Mouse (Mus musculus) G1E (cell line): ENCODE measurements at regions not wholly inside any gene's neighbourhood (a gene's known extent, or its start where the extent isn't known, plus 50 kb on each side); places are given as distances from the start of the nearest gene placed in this dataset.

Experiments
- ATAC-seq: 2 replicates; pipeline ENCODE4 v1.8.0; 2016; ENCODE audit warnings: mild to moderate bottlenecking; ENCODE audit not compliant: insufficient number of reproducible peaks, poor library complexity, low FRiP score, severe bottlenecking; ENCODE audit errors: extremely low read depth
- DNase-seq: peaks from one replicate; pipeline ENCODE4 v3.0.0; 2012; ENCODE audit warnings: low spot score
- H3K27me3 ChIP-seq: 2 replicates; pipeline ENCODE4 v1.6.1; 2012; ENCODE audit warnings: mild to moderate bottlenecking, low read length, inconsistent platforms; ENCODE audit not compliant: insufficient read depth
- H3K36me3 ChIP-seq: replicated peaks from 2 replicates; pipeline ENCODE3; 2012; ENCODE audit warnings: mild to moderate bottlenecking, inconsistent platforms
- H3K4me1 ChIP-seq: 2 replicates; pipeline ENCODE4 v1.6.1; 2012; ENCODE audit warnings: low read depth, low read length, inconsistent platforms, mixed read lengths; ENCODE audit not compliant: insufficient read depth
- H3K4me3 ChIP-seq: 2 replicates; pipeline ENCODE4 v1.5.1; 2012; ENCODE audit warnings: low read depth, mild to moderate bottlenecking, inconsistent platforms, low read length, moderate library complexity, mixed read lengths
- H3K9me3 ChIP-seq: replicated peaks from 2 replicates; pipeline ENCODE4 v1.6.1; 2012; ENCODE audit warnings: inconsistent platforms
- CTCF ChIP-seq: IDR thresholded peaks from 2 replicates; pipeline ENCODE4 v1.5.1; 2012; ENCODE audit warnings: low read depth, low read length, inconsistent platforms, mixed read lengths
- GATA1 ChIP-seq: IDR thresholded peaks from 2 replicates; pipeline ENCODE4 v1.6.1; 2012; ENCODE audit warnings: borderline replicate concordance, low read length, inconsistent platforms, mixed read lengths
- GATA2 ChIP-seq: IDR thresholded peaks from 2 replicates; pipeline ENCODE4 v1.6.1; 2012; ENCODE audit warnings: low read depth, low read length, inconsistent platforms, borderline replicate concordance
- POLR2AphosphoS5 ChIP-seq: IDR thresholded peaks from 2 replicates; pipeline ENCODE4 v1.6.1; 2012; ENCODE audit warnings: low read depth, low read length, inconsistent platforms; ENCODE audit not compliant: insufficient replicate concordance
- TAL1 ChIP-seq: conservative IDR thresholded peaks from 2 replicates; pipeline ENCODE4 v1.6.1; 2012; ENCODE audit warnings: low read depth, low read length, inconsistent platforms, mixed read lengths

DNA sequence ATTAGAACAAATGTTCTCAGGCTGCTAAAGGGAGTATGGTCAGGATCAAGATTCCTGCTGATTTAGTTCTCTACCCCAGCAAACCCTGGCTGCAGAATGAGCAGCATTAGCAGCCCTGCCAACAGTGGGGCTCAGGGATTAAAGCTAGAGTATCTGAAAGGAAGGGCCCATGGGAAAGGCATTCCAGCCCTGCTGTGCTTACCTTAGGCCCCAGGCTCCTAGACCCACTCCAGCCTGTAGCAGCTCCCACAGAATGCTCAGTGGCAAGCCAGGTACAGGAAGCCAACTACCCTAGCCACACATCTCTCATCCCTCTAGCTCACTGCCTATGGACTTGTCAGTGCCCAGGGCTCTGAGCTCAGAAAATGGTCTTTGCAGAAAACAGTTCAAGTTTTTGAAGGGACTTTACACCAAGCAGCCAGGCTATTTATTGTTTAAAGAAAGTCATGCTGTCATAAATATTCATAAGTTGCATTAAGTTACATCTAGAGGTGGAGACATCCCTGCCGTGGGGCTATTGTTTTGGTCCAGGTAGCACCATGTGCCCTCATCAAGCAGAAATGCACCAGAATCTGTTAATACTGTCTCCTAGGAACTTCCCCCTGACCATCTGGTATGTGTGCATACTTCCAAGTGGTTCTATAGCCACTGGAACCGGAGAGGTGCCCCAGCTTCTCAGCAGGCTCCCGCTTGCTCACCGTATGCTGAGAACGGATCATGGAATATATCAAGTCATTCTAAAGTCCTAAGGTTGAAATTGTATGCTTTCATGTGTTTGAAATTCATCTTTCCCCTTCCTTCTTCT is 598.9 kb upstream of the Arpp21 start:
- Histone ChIP-seq H3K4me3 (no peak overlapping the region; the same call in 1 of the 2 replicates), H3K36me3 (no peaks in the 10 kb centered on the region), H3K9me3 (peaks cover 32% of the 10 kb centered on the region), H3K27me3 (no peaks in the 10 kb centered on the region), H3K4me1 (no peaks in the 10 kb centered on the region)
- ATAC-seq (no peak), DNase-seq (no peak)
- TF ChIP-seq GATA1 (no peak), GATA2 (no peak), CTCF (no peak), TAL1 (no peak), POLR2AphosphoS5 (no peak)

DNA sequence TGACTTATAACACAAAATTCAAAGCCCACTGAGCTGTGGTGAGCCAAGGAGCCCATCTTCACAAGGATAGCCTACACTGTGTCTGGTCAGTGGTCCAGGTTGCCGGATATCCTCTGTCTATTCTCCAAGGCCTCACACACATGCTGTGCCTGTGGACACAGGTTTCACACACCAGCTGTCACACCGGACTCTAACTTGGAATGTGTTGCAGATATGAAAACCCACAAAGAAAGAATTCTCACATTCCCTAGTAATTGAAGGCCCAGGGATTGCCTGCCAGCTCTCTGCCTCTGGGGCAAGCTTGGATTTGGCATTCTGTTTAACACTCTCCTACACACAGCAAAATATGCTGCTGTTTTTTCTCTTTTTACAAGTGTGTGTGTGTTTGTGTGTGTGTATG is 595.4 kb upstream of the Arpp21 start:
- Histone ChIP-seq H3K4me1 (no peaks in the 10 kb centered on the region), H3K36me3 (no peaks in the 10 kb centered on the region), H3K27me3 (no peaks in the 10 kb centered on the region), H3K9me3 (peaks cover 36% of the 10 kb centered on the region), H3K4me3 (no peak overlapping the region)
- no peak for ATAC-seq
- no peak for TF ChIP-seq CTCF
- TF ChIP-seq TAL1: no peak
- DNase-seq: no peak

- Histone ChIP-seq H3K9me3 (peaks cover 27% of the 10 kb centered on the region), H3K4me1 (no peaks in the 10 kb centered on the region), H3K27me3 (no peaks in the 10 kb centered on the region), H3K4me3 (no peak overlapping the region), H3K36me3 (no peaks in the 10 kb centered on the region)
- no peak for ATAC-seq
- no peak for DNase-seq
- no peak for TF ChIP-seq CTCF
- TF ChIP-seq TAL1: no peak
- no peak for TF ChIP-seq GATA1
- TF ChIP-seq POLR2AphosphoS5: no peak
- TF ChIP-seq GATA2: no peak
These were observed 592.9 kb upstream of the Arpp21 start for GRCm38 (mm10) chr9:112828602-112829001.

- no peak for DNase-seq
- Histone ChIP-seq H3K4me3 (no peak overlapping the region), H3K27me3 (no peaks in the 10 kb centered on the region), H3K4me1 (no peaks in the 10 kb centered on the region), H3K9me3 (peaks cover 23% of the 10 kb centered on the region), H3K36me3 (no peaks in the 10 kb centered on the region)
- TF ChIP-seq TAL1 (no peak), GATA2 (no peak), GATA1 (no peak), POLR2AphosphoS5 (no peak)
- no peak for ATAC-seq
These were observed 590.9 kb upstream of the Arpp21 start for GRCm38 (mm10) chr9:112826592-112826991.

DNA sequence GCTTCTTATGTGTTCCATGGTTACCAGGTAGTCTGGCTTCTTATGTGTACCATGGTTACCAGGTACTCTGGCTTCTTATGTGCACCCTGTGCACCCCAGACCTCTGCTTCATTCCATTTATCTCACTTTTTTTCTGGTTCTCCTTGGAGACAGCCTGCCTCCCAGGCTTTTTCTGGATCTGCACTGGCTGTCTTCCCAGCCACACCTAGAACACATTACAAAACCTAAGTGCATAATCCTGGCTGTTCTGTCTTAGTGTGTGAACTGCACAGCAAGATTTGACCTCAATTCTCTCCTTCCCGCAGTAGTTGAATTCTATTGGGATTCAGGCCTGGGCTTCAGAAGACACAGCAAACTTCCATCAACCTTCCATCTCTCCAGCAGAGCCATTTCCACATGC is 586.2 kb upstream of the Arpp21 start:
- peaks cover 19% of the 10 kb centered on the region for H3K9me3 ChIP-seq
- no peak for TF ChIP-seq TAL1
- TF ChIP-seq GATA1: no peak
- TF ChIP-seq POLR2AphosphoS5: no peak
- no peak for TF ChIP-seq CTCF
- TF ChIP-seq GATA2: no peak
- no peak for ATAC-seq
- H3K4me3 ChIP-seq: no peak overlapping the region
- H3K36me3 ChIP-seq: no peaks in the 10 kb centered on the region
- no peaks in the 10 kb centered on the region for H3K27me3 ChIP-seq
- no peak for DNase-seq
- no peaks in the 10 kb centered on the region for H3K4me1 ChIP-seq

- Histone ChIP-seq H3K4me3 (no peak overlapping the region), H3K4me1 (no peaks in the 10 kb centered on the region), H3K36me3 (no peaks in the 10 kb centered on the region), H3K27me3 (no peaks in the 10 kb centered on the region), H3K9me3 (peaks cover 21% of the 10 kb centered on the region)
- ATAC-seq: no peak
- DNase-seq: no peak
- TF ChIP-seq POLR2AphosphoS5 (no peak), CTCF (no peak), GATA1 (no peak), TAL1 (no peak), GATA2 (no peak)
These were observed 576.2 kb upstream of the Arpp21 start for GRCm38 (mm10) chr9:112811946-112812345.
